In the genomic region with DNA sequence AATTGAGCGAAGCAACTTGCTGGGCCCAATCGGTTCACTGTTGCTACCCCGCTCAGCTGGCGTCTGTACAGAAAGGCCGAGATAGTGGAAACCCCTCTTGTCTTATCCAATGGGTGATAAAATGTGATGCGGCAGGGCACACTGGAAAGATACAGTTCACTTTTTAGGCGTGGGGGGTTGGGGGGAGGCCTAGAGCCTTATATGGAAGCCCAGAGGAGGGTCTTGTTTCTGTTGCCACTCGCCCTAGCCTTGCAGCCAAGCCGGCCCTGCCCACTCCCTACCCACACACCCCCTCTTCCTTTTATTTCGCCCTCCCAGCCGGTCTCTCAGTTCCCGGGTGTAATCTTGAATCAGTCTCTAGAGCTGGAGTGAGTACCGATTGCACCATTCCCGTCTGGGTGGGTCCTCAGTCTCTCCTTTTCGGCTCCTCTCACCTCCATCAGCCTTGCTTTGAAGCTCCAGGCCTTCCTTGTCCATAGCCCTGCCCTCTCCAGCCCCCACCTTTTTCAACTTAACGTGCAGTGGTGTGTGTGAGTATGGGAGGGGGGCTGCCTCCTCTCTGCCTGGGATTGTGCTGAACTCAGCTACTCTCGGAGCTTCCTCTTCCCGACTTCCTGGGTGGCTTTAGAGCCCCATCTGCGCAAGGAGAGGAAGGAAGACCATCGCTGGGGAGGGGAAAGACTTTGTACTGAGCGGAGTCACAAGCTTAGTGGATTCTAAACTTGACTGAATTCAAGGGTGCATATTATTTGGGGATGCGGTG, we compare ENCODE assay signal across 1 mouse cellular context.
TF ChIP-seq lines count a peak whose summit lies in the region.

No protein-coding gene starts in this region.

TF ChIP-seq in CH12.LX, 34 proteins besides CTCF, POLR2A, EP300 and RAD21:
- TF ChIP-seq CHD2 (IDR thresholded peaks at IDR 0.05; ENCODE audit: low read length), result no peak
- no peak for TF ChIP-seq ZKSCAN1 (IDR thresholded peaks at IDR 0.05; ENCODE audit: borderline replicate concordance, low read depth, low read length)
- TF ChIP-seq USF2 (conservative IDR thresholded peaks at IDR 0.05; ENCODE audit: low read depth, low read length), result no peak
- no peak; the same call in 1 of the 2 replicates for TF ChIP-seq SIN3A (IDR thresholded peaks at IDR 0.05; ENCODE audit: low read length)
- TF ChIP-seq TCF12 (IDR thresholded peaks at IDR 0.05; ENCODE audit: low read depth, low read length), result no peak
- no peak for TF ChIP-seq MYC (IDR thresholded peaks at IDR 0.05; ENCODE audit: low read depth, low read length)
